In the genomic region with DNA sequence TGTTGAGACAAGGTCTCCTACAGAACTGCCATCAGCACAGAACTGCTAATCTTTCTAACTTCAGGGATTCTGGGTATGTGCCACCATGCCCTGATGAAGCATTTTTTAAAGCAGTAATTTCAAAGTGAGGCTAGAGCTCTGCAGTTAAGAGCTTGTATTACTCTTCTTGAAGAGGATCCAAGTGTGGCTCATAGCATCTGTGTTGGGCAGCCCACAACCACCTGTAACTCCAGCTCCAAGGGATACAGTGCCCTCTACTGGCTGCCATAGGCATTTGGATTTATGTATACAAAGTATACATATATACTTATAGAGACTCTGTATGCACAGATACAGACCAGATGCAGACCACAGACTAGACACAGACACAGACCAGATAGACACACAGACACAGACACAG, we compare ENCODE assay signal across 8 mouse cellular contexts.
DNase-seq lines count a peak whose midpoint lies in the region; ATAC-seq and TF ChIP-seq lines count a peak whose summit lies in the region.

No protein-coding gene starts in this region.

- peak; percentile 61; the same call in 1 of the 2 replicates for TF ChIP-seq CTCF in small intestine, adult 2 months (IDR thresholded peaks at IDR 0.05; ENCODE audit: extremely low read depth, insufficient read length, insufficient replicate concordance, low read depth, low read length)

- no peak for ATAC-seq in kidney, embryonic 14.5 days (ENCODE audit: low FRiP score, low TSS enrichment)

- no peaks in the 10 kb centered on the region for H3K36me3 ChIP-seq in kidney, embryonic 14.5 days (ENCODE audit: control insufficient read depth, insufficient read depth, low read length)
- H3K36me3 ChIP-seq in small intestine, adult 2 months (ENCODE audit: control insufficient read depth, insufficient read depth, low read length), result peaks cover 8% of the 10 kb centered on the region

- no peaks in the 10 kb centered on the region for H3K4me1 ChIP-seq in kidney, embryonic 14.5 days (ENCODE audit: control insufficient read depth, insufficient read depth, low read length)
- no peaks in the 10 kb centered on the region for H3K4me1 ChIP-seq in small intestine, adult 2 months (ENCODE audit: control insufficient read depth, insufficient read depth, insufficient read length, low read length)

- no peak overlapping the region for H3K9ac ChIP-seq in kidney, embryonic 14.5 days (ENCODE audit: low read depth, low read length)

- TF ChIP-seq POLR2A in small intestine, adult 2 months (IDR thresholded peaks at IDR 0.05; ENCODE audit: low read depth, low read length), result no peak

- intact Hi-C loops in gastrocnemius, postnatal 14 days (cut with DNase I; ENCODE audit: low total_unique reads), result no loop called here

- H3K9me3 ChIP-seq in kidney, embryonic 14.5 days (ENCODE audit: control insufficient read depth, low read length), result no peaks in the 10 kb centered on the region

- no peaks in the 10 kb centered on the region for H3K27me3 ChIP-seq in kidney, embryonic 14.5 days (ENCODE audit: control insufficient read depth, insufficient read depth, low read length)
- H3K27me3 ChIP-seq in small intestine, adult 2 months (ENCODE audit: control insufficient read depth, insufficient read depth, low read length), result no peaks in the 10 kb centered on the region

- no peak overlapping the region for H3K4me3 ChIP-seq in kidney, embryonic 14.5 days (ENCODE audit: low read length)
- H3K4me3 ChIP-seq in small intestine, adult 2 months (ENCODE audit: low read depth, low read length), result no peak overlapping the region

- no peak overlapping the region for H3K4me2 ChIP-seq in kidney, embryonic 14.5 days (replicated peaks; ENCODE audit: low read depth, low read length)

- H3K27ac ChIP-seq in kidney, embryonic 14.5 days (ENCODE audit: low read depth, low read length), result no peak overlapping the region
- no peak overlapping the region for H3K27ac ChIP-seq in small intestine, adult 2 months (ENCODE audit: insufficient read depth, low read depth, low read length)

- peak; percentile 17 for DNase-seq in kidney, adult 18-20 months
- DNase-seq in CD4-positive helper T cell, adult 2 months (ENCODE audit: low read depth, low spot score), result peak; percentile 29
- peak; percentile 76 for DNase-seq in R1 (ENCODE audit: low read depth, low spot score)
- peak; percentile 6 to 52 for DNase-seq in kidney, postnatal 36 days
- no peak for DNase-seq in gastrocnemius, postnatal 14 days
- no peak for DNase-seq in urinary bladder, adult 2 months (ENCODE audit: low spot score)

Comparison
In these comparisons a context has a peak if more than half of its experiments do, and no peak if none do; other contexts are left out.
1. DNase-seq: peak in kidney, adult 18-20 months (single experiment), CD4-positive helper T cell, adult 2 months (single experiment), R1 (single experiment) and kidney, postnatal 36 days (2 of 2); none in gastrocnemius, postnatal 14 days (single experiment) and urinary bladder, adult 2 months (single experiment).